Comparison of ENCODE assay signal across 21 mouse cellular contexts in the genomic region with DNA sequence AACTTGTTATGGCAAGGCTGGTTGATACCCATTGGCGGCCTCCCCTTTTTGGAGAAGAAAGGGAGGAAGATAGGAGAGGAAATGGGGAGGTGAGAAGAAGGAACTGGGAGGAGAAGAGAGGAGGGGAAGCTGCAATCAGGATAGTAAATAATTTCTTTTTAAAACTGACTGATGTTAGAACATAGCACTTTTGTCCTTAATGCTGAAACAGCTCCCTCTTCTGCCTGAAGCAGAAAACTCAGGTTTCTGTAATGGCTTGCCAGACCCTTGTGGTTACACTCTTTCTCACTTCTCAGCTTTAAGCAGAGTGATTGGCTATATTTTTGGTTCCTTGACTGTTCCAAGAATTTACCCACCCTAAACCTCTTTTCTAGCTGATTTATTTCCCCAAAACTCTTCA. TPM values are rescaled to one million over a fixed set of nuclear protein-coding genes. Genes with fewer than 3 reads are reported as not detected.
DNase-seq lines count a peak whose midpoint lies in the region; ATAC-seq and TF ChIP-seq lines count a peak whose summit lies in the region.
"Had no signal": no experiment of that assay in that cellular context is flagged by ENCODE, and none has a peak within 500 bp of the region (broad histone marks: within the 10 kb centered on the region; RNA-seq: fewer than 3 reads in every experiment).

No protein-coding gene starts in this region.

- no peaks in the 10 kb centered on the region for H3K27me3 ChIP-seq in midbrain, postnatal 0 days (ENCODE audit: insufficient read depth, low read length)
- no peaks in the 10 kb centered on the region for H3K27me3 ChIP-seq in midbrain, embryonic 10.5 days (ENCODE audit: low read depth, poor library complexity, severe bottlenecking)
- H3K27me3 ChIP-seq: heart, embryonic 13.5 days; midbrain, embryonic 15.5 days had no signal

- peak; percentile 4 to 5 for DNase-seq in cerebellum, postnatal 10 days
- DNase-seq in cerebellum, adult 8-10 months, result no peak
- DNase-seq in midbrain, postnatal 0 days (ENCODE audit: low spot score), result no peak
- DNase-seq in midbrain, embryonic 10.5 days (ENCODE audit: low spot score), result no peak
- peak; percentile 33 for DNase-seq in thymus, postnatal 25 days
- no peak for DNase-seq in gastrocnemius, postnatal 14 days
- DNase-seq in cerebellum, postnatal 36 days, result no peak
- DNase-seq: cerebellum, adult 11-12 months; gastrocnemius, postnatal 36 days; kidney, adult 8-10 months; right cerebral cortex, adult 18-20 months had no signal

- no peak overlapping the region for H3K27ac ChIP-seq in midbrain, postnatal 0 days (ENCODE audit: low read depth, low read length)
- no peak overlapping the region for H3K27ac ChIP-seq in midbrain, embryonic 10.5 days (replicated peaks)
- H3K27ac ChIP-seq: heart, embryonic 13.5 days; hindbrain, embryonic 10.5 days; midbrain, embryonic 15.5 days had no signal

- intact Hi-C loops in gastrocnemius, postnatal 14 days (cut with DNase I; ENCODE audit: low total_unique reads), result no loop called here

- no peaks in the 10 kb centered on the region for H3K9me3 ChIP-seq in midbrain, postnatal 0 days (ENCODE audit: low read length)
- H3K9me3 ChIP-seq in midbrain, embryonic 10.5 days (replicated peaks), result no peaks in the 10 kb centered on the region
- H3K9me3 ChIP-seq: heart, embryonic 13.5 days; hindbrain, embryonic 10.5 days; midbrain, embryonic 15.5 days had no signal

- H3K36me3 ChIP-seq in midbrain, postnatal 0 days (ENCODE audit: insufficient read depth, low read length), result no peaks in the 10 kb centered on the region
- H3K36me3 ChIP-seq in midbrain, embryonic 10.5 days, result no peaks in the 10 kb centered on the region
- H3K36me3 ChIP-seq: heart, embryonic 13.5 days; hindbrain, embryonic 10.5 days; midbrain, embryonic 15.5 days had no signal

- peak; percentile 32 for TF ChIP-seq CTCF in midbrain, postnatal 0 days (IDR thresholded peaks at IDR 0.05)

- H3K4me3 ChIP-seq in midbrain, postnatal 0 days (ENCODE audit: low read depth, low read length), result no peak overlapping the region
- no peak overlapping the region for H3K4me3 ChIP-seq in midbrain, embryonic 10.5 days
- H3K4me3 ChIP-seq: erythroblast, embryonic 14.5 days; heart, embryonic 13.5 days; hindbrain, embryonic 10.5 days; midbrain, embryonic 15.5 days had no signal

- no peaks in the 10 kb centered on the region for H3K4me1 ChIP-seq in midbrain, postnatal 0 days (ENCODE audit: insufficient read depth, low read length)
- no peaks in the 10 kb centered on the region for H3K4me1 ChIP-seq in midbrain, embryonic 10.5 days
- H3K4me1 ChIP-seq: heart, embryonic 13.5 days; hindbrain, embryonic 10.5 days; midbrain, embryonic 15.5 days had no signal

- H3K4me2 ChIP-seq in midbrain, postnatal 0 days (ENCODE audit: low read depth, low read length, poor library complexity, severe bottlenecking), result no peak overlapping the region
- H3K4me2 ChIP-seq: heart, embryonic 13.5 days; midbrain, embryonic 15.5 days had no signal

- 55% methylated on average over 1 of the region's 1 CpGs for WGBS in midbrain, postnatal 0 days
- WGBS in midbrain, embryonic 10.5 days, result 72% methylated on average over 1 of the region's 1 CpGs

- H3K9ac ChIP-seq in midbrain, postnatal 0 days (replicated peaks; ENCODE audit: low read length, poor library complexity, severe bottlenecking), result no peak overlapping the region
- H3K9ac ChIP-seq: heart, embryonic 13.5 days; midbrain, embryonic 15.5 days had no signal

- no peak for ATAC-seq in midbrain, postnatal 0 days (ENCODE audit: low FRiP score)
- ATAC-seq in inflammation-experienced regulatory T-cells, adult 6 months, result peak; percentile 52
- ATAC-seq: midbrain, embryonic 15.5 days had no signal

RNA-seq across cellular contexts. Expression of gene 4922502D21Rik, which starts 5.6 kb away (rescaled TPM):
- not detected in 2 replicates for total RNA-seq in midbrain, postnatal 0 days (2014; rRNA removed)
- polyA plus RNA-seq in midbrain, postnatal 0 days (2015; fragmentation: Nextera tagmentation; extraction: Ambion mirVana), result not detected in 2 replicates
- not detected in 2 replicates for polyA plus RNA-seq in midbrain, embryonic 10.5 days (2016; fragmentation: Nextera tagmentation; extraction: Ambion mirVana)
- not detected for polyA plus RNA-seq in inflammation-experienced regulatory T-cells, adult 6 months (2017; shearing (Covaris generic))
- not detected for total RNA-seq in gastrocnemius, postnatal 14 days (2021)
- total RNA-seq: gastrocnemius, postnatal 36 days; layer of hippocampus, adult 18-20 months; left cerebral cortex, adult 8-10 months had no signal
- polyA plus RNA-seq: erythroblast, embryonic 14.5 days; heart, embryonic 13.5 days; hindbrain, embryonic 10.5 days; limb, embryonic 14.5 days; lung, embryonic 16.5 days; midbrain, embryonic 15.5 days; neural tube, embryonic 14.5 days had no signal

RNA-seq across cellular contexts. Expression of gene Clec12a, which starts 16.5 kb away (rescaled TPM):
- 0.33 TPM in 1 of 2 replicates, not detected in the other for total RNA-seq in midbrain, postnatal 0 days (2014; rRNA removed)
- polyA plus RNA-seq in midbrain, postnatal 0 days (2015; fragmentation: Nextera tagmentation; extraction: Ambion mirVana), result 0.29 and 0.49 TPM in 2 replicates
- polyA plus RNA-seq in midbrain, embryonic 10.5 days (2016; fragmentation: Nextera tagmentation; extraction: Ambion mirVana), result 0.09 and 0.26 TPM in 2 replicates
- 1 to 10 TPM in 1 of 3 experiments, not detected in 2; 2.0 TPM for polyA plus RNA-seq in inflammation-experienced regulatory T-cells, adult 6 months (2017; shearing (Covaris generic))
- under 1 TPM in 1 of 2 experiments, not detected in 1; 0.10 TPM for total RNA-seq in gastrocnemius, postnatal 14 days (2021)
- total RNA-seq: layer of hippocampus, adult 18-20 months had no signal
- polyA plus RNA-seq: erythroblast, embryonic 14.5 days had no signal

RNA-seq across cellular contexts. Expression of gene Cd69, which starts 50.8 kb away (rescaled TPM):
- total RNA-seq in midbrain, postnatal 0 days (2014; rRNA removed), result not detected in 2 replicates
- polyA plus RNA-seq in midbrain, postnatal 0 days (2015; fragmentation: Nextera tagmentation; extraction: Ambion mirVana), result not detected in 2 replicates
- polyA plus RNA-seq in midbrain, embryonic 10.5 days (2016; fragmentation: Nextera tagmentation; extraction: Ambion mirVana), result 0.10 and 0.17 TPM in 2 replicates
- 100 to 1,000 TPM; 152 to 264 (median 175) TPM for polyA plus RNA-seq in inflammation-experienced regulatory T-cells, adult 6 months (2017; shearing (Covaris generic))
- total RNA-seq in gastrocnemius, postnatal 14 days (2021), result not detected
- total RNA-seq: layer of hippocampus, adult 18-20 months; left cerebral cortex, adult 8-10 months had no signal
- polyA plus RNA-seq: heart, embryonic 13.5 days; hindbrain, embryonic 10.5 days; midbrain, embryonic 15.5 days; neural tube, embryonic 14.5 days had no signal

RNA-seq across cellular contexts. Expression of gene Clec12b, which starts 59.7 kb away (rescaled TPM):
- not detected in 2 replicates for total RNA-seq in midbrain, postnatal 0 days (2014; rRNA removed)
- polyA plus RNA-seq in midbrain, postnatal 0 days (2015; fragmentation: Nextera tagmentation; extraction: Ambion mirVana), result 0.23 and 0.37 TPM in 2 replicates
- not detected in 2 replicates for polyA plus RNA-seq in midbrain, embryonic 10.5 days (2016; fragmentation: Nextera tagmentation; extraction: Ambion mirVana)
- polyA plus RNA-seq in inflammation-experienced regulatory T-cells, adult 6 months (2017; shearing (Covaris generic)), result not detected
- not detected for total RNA-seq in gastrocnemius, postnatal 14 days (2021)
- total RNA-seq: gastrocnemius, postnatal 36 days; layer of hippocampus, adult 18-20 months; left cerebral cortex, adult 8-10 months had no signal
- polyA plus RNA-seq: erythroblast, embryonic 14.5 days; hindbrain, embryonic 10.5 days had no signal

Comparison
In these comparisons a context has a peak if more than half of its experiments do, and no peak if none do; other contexts are left out.
1. DNase-seq: peak in cerebellum, postnatal 10 days (2 of 2) and thymus, postnatal 25 days (single experiment); none in cerebellum, adult 8-10 months (single experiment), midbrain, postnatal 0 days (single experiment), midbrain, embryonic 10.5 days (single experiment), gastrocnemius, postnatal 14 days (single experiment) and cerebellum, postnatal 36 days (0 of 2).
2. RNA of gene Cd69, which starts 50.8 kb away (polyA plus RNA-seq): 152 to 264 TPM in inflammation-experienced regulatory T-cells, adult 6 months; 0.10 to 0.17 TPM in midbrain, embryonic 10.5 days and not detected in midbrain, postnatal 0 days; every median in the first group is over 100 times any median in the second.